Mouse (Mus musculus): Measurements from ENCODE around the gene Mylpf.

Mylpf gene

GRCm38 (mm10) chr7:127206606-127207005 is 2.1 kb upstream of the Mylpf start:
- no peak for DNase-seq (ENCODE audit: low spot score in 2 of 2)

- peak; percentile 62 to 84 for DNase-seq (ENCODE audit: low spot score in 2 of 2)
Observed at GRCm38 (mm10) chr7:127207374-127208294, 1.1 kb upstream of the Mylpf start.

- DNase-seq (ENCODE audit: low spot score in 2 of 2) = no peak
Observed at GRCm38 (mm10) chr7:127208295-127208552, 466 bp upstream of the Mylpf start, which contains the start of gene Tbc1d10b. Gene Tbc1d10b, minus strand, starts transcription at chr7:127208468.

GRCm38 (mm10) chr7:127209851-127210250 is 1.2 kb downstream of the Mylpf start:
- DNase-seq (ENCODE audit: low spot score in 2 of 2) = peak in 1 of 2 experiments; percentile 62

GRCm38 (mm10) chr7:127210266-127210665 is 1.6 kb downstream of the Mylpf start:
- peak in 1 of 2 experiments; percentile 67 for DNase-seq (ENCODE audit: low spot score in 2 of 2)

- peak in 1 of 2 experiments; percentile 62 for DNase-seq (ENCODE audit: low spot score in 2 of 2)
Observed at GRCm38 (mm10) chr7:127211014-127211745, 2.5 kb downstream of the Mylpf start.

- peak in 1 of 2 experiments; percentile 63 for DNase-seq (ENCODE audit: low spot score in 2 of 2)
Observed at GRCm38 (mm10) chr7:127212432-127213250, 4.0 kb downstream of the Mylpf start.

GRCm38 (mm10) chr7:127213485-127213884 is 4.8 kb downstream of the Mylpf start:
- peak; percentile 59 to 76 for DNase-seq (ENCODE audit: low spot score in 2 of 2)

GRCm38 (mm10) chr7:127213930-127214329 is 5.2 kb downstream of the Mylpf start:
- peak in 1 of 2 experiments; percentile 63 for DNase-seq (ENCODE audit: low spot score in 2 of 2)

- DNase-seq (ENCODE audit: low spot score in 2 of 2) = no peak
Observed at GRCm38 (mm10) chr7:127214521-127214920, 5.8 kb downstream of the Mylpf start.

GRCm38 (mm10) chr7:127214981-127215871 is 6.5 kb downstream of the Mylpf start:
- peak; percentile 69 to 85 for DNase-seq (ENCODE audit: low spot score in 2 of 2)

GRCm38 (mm10) chr7:127216307-127216706 is 7.6 kb downstream of the Mylpf start:
- no peak for DNase-seq (ENCODE audit: low spot score in 2 of 2)

- DNase-seq (ENCODE audit: low spot score in 2 of 2) = no peak
Observed at GRCm38 (mm10) chr7:127217475-127217874, 8.8 kb downstream of the Mylpf start.

GRCm38 (mm10) chr7:127217901-127218642 is 9.4 kb downstream of the Mylpf start:
- DNase-seq (ENCODE audit: low spot score in 2 of 2) = peak in 1 of 2 experiments; percentile 57

GRCm38 (mm10) chr7:127218670-127219069 is 10.0 kb downstream of the Mylpf start:
- DNase-seq (ENCODE audit: low spot score in 2 of 2) = no peak

GRCm38 (mm10) chr7:127220440-127220839 is 11.8 kb downstream of the Mylpf start:
- no peak for DNase-seq (ENCODE audit: low spot score in 2 of 2)

GRCm38 (mm10) chr7:127223106-127223505 is 14.4 kb downstream of the Mylpf start:
- DNase-seq (ENCODE audit: low spot score in 2 of 2) = no peak

GRCm38 (mm10) chr7:127223515-127224478 is 15.1 kb downstream of the Mylpf start:
- DNase-seq (ENCODE audit: low spot score in 2 of 2) = no peak

- DNase-seq (ENCODE audit: low spot score in 2 of 2) = no peak
Observed at GRCm38 (mm10) chr7:127224616-127225015, 15.9 kb downstream of the Mylpf start.

Measured in spleen, postnatal 4 days (tissue).